Mouse (Mus musculus) limb, embryonic 13.5 days (tissue): ENCODE measurements around the gene Arl3. TPM values are rescaled to one million over a fixed set of nuclear protein-coding genes. Genes with fewer than 3 reads are reported as not detected.
"Not testable (repeated sequence)": the region's sequence is repeated elsewhere in the genome, so short reads cannot be mapped to it uniquely, and the experiment has no call there.

Source experiments
- ATAC-seq: fragments of 200-750 bp; cut with Nextera tagmentation; 2 replicates; pipeline ENCODE4 v1.8.0; 2017; ENCODE audit warnings: low read depth, moderate number of reproducible peaks, moderate TSS enrichment; ENCODE audit not compliant: low FRiP score
- H3K27ac ChIP-seq: fragments of 300-500 bp; sonication (generic); 2 replicates; pipeline ENCODE4 v1.5.1; 2015; ENCODE audit warnings: inconsistent platforms, mild to moderate bottlenecking, moderate library complexity
- H3K27me3 ChIP-seq: fragments of 300-500 bp; sonication (generic); 2 replicates; pipeline ENCODE4 v1.6.1; 2015; ENCODE audit warnings: mild to moderate bottlenecking, inconsistent platforms
- H3K36me3 ChIP-seq: fragments of 300-500 bp; sonication (generic); 2 replicates; pipeline ENCODE4 v1.6.1; 2015; ENCODE audit warnings: inconsistent platforms, mild to moderate bottlenecking, moderate library complexity
- H3K4me1 ChIP-seq: fragments of 300-500 bp; sonication (generic); 2 replicates; pipeline ENCODE4 v1.6.1; 2015; ENCODE audit warnings: inconsistent platforms
- H3K4me2 ChIP-seq: fragments of 300-500 bp; sonication (generic); replicated peaks from 2 replicates; pipeline ENCODE4 v1.6.1; 2015; ENCODE audit warnings: inconsistent platforms, mild to moderate bottlenecking, moderate library complexity
- H3K4me3 ChIP-seq: fragments of 300-500 bp; sonication (generic); 2 replicates; pipeline ENCODE4 v1.5.1; 2015; ENCODE audit warnings: moderate library complexity, mild to moderate bottlenecking, inconsistent platforms
- H3K9ac ChIP-seq: fragments of 300-500 bp; sonication (generic); 2 replicates; pipeline ENCODE4 v1.6.1; 2015; ENCODE audit warnings: mild to moderate bottlenecking, inconsistent platforms
- H3K9me3 ChIP-seq: fragments of 300-500 bp; sonication (generic); 2 replicates; pipeline ENCODE4 v1.6.1; 2016; ENCODE audit warnings: inconsistent platforms
- WGBS: fragments of 180-500 bp; shearing (Covaris S2); methylation state at CpG from one replicate; pipeline ENCODE4 v1.1.7; 2015; 5-methylcytosine and 5-hydroxymethylcytosine counted together
- polyA plus RNA-seq: library from polyadenylated mRNA; unstranded; fragments of >200 nt; fragmentation: Nextera tagmentation; extraction: Ambion mirVana; gene quantifications from 2 replicates; pipeline ENCODE4 v1.2.1, GENCODE M21; 2015

The Arl3 gene
- polyA plus RNA-seq, 1 experiment from 2014 or later, result 178 TPM

DNA sequence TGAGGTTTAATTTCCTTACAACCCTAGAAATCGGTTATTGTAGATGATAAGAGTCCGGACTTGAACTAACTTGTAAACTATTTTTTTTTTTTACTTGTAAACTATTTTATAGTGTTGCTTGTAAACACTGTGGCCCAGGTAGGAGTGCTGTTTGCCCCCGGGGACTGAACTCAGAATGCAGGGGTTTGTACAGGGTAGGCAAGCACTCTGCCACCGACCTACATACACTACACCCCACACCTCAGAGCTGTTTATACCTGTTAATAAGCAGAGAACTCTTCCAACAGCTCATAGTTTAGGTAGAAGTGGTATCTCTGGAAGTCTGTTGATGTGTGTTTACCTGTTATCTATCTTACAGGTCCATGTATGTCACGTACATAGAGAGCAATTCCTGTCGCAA lies 992 bp upstream of the Arl3 start:
- peak overlapping the region; percentile 84 for H3K4me3 ChIP-seq
- WGBS, result 31% methylated on average over 6 of the region's 6 CpGs
- no peaks in the 10 kb centered on the region for H3K9me3 ChIP-seq
- ATAC-seq, result no peak
- H3K36me3 ChIP-seq, result no peaks in the 10 kb centered on the region
- H3K27me3 ChIP-seq, result no peaks in the 10 kb centered on the region
- no peak overlapping the region for H3K27ac ChIP-seq
- H3K4me2 ChIP-seq, result peak overlapping the region; percentile 78
- peak overlapping the region; percentile 75 for H3K9ac ChIP-seq
- H3K4me1 ChIP-seq, result peaks cover 22% of the 10 kb centered on the region

- H3K4me1 ChIP-seq, result peaks cover 22% of the 10 kb centered on the region
- peaks cover 2% of the 10 kb centered on the region for H3K36me3 ChIP-seq
- H3K27me3 ChIP-seq, result no peaks in the 10 kb centered on the region
- 0% methylated on average over 16 of the region's 17 CpGs for WGBS
- peak overlapping the region; percentile 70; the same call in 1 of the 2 replicates for H3K27ac ChIP-seq
- peak overlapping the region; percentile 78 for H3K4me2 ChIP-seq
- no peaks in the 10 kb centered on the region for H3K9me3 ChIP-seq
- peak overlapping the region; percentile 84 for H3K4me3 ChIP-seq
- H3K9ac ChIP-seq, result peak overlapping the region; percentile 81
- ATAC-seq, result no peak
Measured at GRCm38 (mm10) chr19:46572548-46572947, 450 bp downstream of the Arl3 start.

DNA sequence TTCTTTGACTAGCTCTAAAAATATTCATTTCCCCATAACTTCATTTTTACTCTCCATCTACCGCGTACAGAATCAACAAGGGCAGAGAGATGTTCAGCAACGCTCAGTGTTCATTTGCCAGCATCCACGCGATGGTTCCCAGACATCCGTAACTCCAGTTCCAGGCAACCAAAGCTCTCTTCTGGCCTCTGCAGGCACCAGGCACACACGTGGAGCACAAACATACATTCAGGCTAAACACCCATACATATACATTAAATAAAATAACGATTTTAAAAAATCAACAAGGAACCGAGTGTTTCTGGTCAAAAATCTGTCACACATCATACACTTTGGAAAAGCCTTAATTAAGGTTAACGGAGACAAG lies 1.1 kb downstream of the Arl3 start:
- Histone ChIP-seq H3K36me3 (peaks cover 9% of the 10 kb centered on the region), H3K27ac (no peak overlapping the region), H3K9ac (peak overlapping the region; percentile 81), H3K27me3 (no peaks in the 10 kb centered on the region), H3K4me1 (peaks cover 22% of the 10 kb centered on the region), H3K4me3 (peak overlapping the region; percentile 84), H3K9me3 (no peaks in the 10 kb centered on the region), H3K4me2 (peak overlapping the region; percentile 78)
- ATAC-seq, result no peak
- WGBS, result 23% methylated on average over 10 of the region's 10 CpGs

DNA sequence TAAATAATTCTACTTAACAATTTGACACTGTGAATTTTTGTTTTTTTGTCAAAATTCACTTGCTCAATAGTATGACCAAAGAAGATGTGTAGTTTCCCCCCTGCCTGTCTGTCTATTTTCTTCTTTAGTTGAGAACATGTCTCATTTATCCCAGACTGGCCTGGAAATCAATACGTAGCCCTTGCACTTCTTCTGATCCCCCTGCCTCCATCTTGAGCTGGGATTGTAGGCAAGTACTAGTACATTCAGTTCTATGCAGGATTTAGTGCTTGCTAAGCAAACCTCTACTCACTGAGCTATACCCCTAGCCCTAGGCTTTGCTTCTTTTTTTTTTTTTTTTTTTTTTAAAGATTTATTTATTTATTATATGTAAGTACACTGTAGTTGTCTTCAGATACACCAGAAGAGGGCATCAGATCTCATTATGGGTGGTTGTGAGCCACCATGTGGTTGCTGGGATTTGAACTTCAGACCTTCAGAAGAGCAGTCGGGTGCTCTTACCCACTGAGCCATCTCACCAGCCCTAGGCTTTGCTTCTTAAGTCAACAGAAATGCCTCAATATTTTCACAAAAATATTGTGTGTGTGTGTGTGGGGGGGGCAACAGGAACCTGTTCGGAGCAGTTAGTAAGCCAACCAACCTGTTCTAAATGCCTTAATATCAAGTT lies 1.7 kb downstream of the Arl3 start:
- WGBS, result 88% methylated on average over 3 of the region's 3 CpGs
- Histone ChIP-seq H3K9ac (peak overlapping the region; percentile 81; the same call in 1 of the 2 replicates), H3K4me1 (peaks cover 22% of the 10 kb centered on the region), H3K4me3 (peak overlapping the region; percentile 84; the same call in 1 of the 2 replicates), H3K4me2 (peak overlapping the region; percentile 78)
- H3K27ac ChIP-seq, H3K27me3 ChIP-seq, H3K9me3 ChIP-seq, H3K36me3 ChIP-seq, ATAC-seq: not testable (repeated sequence)

- Histone ChIP-seq H3K4me3 (no peak overlapping the region), H3K27ac (no peak overlapping the region), H3K4me1 (peaks cover 2% of the 10 kb centered on the region; the same call in 1 of the 2 replicates), H3K36me3 (peaks cover 18% of the 10 kb centered on the region), H3K9ac (no peak overlapping the region), H3K9me3 (no peaks in the 10 kb centered on the region), H3K4me2 (no peak overlapping the region), H3K27me3 (no peaks in the 10 kb centered on the region)
- no peak for ATAC-seq
- 82% methylated on average over 14 of the region's 14 CpGs for WGBS
Measured at GRCm38 (mm10) chr19:46564043-46564462, 8.9 kb downstream of the Arl3 start.

DNA sequence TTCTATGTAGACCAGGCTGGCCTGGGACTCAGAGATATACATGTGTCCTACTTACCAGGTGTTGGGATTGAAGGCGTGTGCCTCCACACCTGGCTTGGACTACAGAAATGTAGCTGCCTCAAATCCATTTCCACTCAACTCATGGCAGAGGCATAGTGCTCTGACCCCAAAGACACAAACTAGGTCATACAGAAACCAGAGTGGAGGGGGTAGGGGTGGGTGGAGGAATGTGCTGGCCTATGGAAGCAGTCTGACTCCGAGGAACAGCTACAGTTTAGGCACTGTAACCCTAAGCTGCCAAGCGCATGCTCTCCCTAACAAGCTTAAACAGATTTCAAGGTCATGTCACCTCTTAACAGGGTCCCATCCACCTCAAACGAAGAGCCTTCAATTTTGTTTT lies 9.4 kb downstream of the Arl3 start:
- Histone ChIP-seq H3K36me3 (peaks cover 18% of the 10 kb centered on the region), H3K27ac (no peak overlapping the region), H3K27me3 (no peaks in the 10 kb centered on the region), H3K9me3 (no peaks in the 10 kb centered on the region), H3K4me2 (no peak overlapping the region), H3K4me1 (peaks cover 7% of the 10 kb centered on the region; the same call in 1 of the 2 replicates), H3K4me3 (no peak overlapping the region), H3K9ac (no peak overlapping the region)
- 79% methylated on average over 4 of the region's 4 CpGs for WGBS
- no peak for ATAC-seq

DNA sequence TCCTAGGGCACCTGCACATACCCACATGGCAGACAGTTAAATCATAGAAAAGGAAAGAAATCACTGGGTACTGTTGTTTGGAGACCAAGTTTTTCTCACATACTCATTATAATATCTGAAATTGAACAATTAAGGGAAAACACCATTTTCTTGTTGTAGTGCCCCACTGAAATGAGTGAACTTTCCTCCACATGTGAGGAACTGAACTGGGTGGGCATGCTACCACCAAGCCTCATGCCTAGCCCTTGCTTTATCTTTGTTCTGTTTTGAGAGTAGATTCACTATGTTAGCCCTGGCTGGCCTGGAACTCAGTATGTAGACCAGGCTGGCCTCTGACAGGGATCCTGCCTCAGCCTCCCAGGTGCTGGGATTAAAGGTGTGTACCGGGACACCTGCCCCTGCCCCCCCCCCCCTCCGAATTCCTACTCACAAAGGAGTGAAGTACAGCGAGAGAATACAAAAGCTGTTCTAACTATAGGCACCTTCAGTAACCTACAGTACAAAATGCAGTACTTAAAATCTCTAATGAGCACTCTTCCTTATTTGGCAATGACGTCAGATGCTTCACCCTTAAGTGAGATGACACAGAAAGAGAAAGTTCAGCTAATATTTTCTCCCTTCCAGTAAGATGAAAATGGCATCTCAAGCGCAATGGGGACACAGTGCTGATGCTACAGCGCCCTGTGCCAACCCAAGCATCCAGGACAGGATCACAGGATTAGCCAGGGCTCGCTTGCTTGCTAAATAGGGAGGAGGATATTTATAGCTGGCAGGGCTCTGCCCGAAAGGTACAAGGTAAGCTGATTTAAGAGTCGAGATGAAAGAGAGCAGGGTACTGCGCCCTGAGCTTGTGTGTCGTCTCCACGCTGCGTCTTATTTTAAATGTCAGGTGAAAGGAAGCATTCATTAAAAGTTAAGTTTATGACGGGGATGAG lies 10.2 kb downstream of the Arl3 start:
- 84% methylated on average over 14 of the region's 14 CpGs for WGBS
- H3K4me2 ChIP-seq, result no peak overlapping the region
- no peak for ATAC-seq

DNA sequence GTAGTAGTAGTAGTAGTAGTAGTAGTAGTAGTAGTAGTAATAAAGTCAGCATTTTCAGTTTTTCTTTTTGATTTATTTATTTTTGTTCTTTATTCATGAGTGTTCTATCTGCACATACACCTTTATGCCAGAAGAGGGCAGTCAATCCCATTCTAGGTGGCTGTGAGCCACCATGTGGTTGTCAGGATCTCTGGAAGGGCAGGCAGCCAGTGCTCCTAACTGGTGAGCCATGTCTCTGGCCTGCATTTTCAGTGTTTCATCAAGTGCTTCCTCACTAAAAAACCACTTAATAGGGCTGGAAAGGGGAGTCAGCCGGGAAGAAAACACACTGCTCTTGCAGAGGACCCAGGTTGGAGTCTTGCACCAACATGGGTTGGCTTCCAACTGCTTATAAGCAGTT lies 10.9 kb downstream of the Arl3 start:
- no peaks in the 10 kb centered on the region for H3K27me3 ChIP-seq
- no peaks in the 10 kb centered on the region for H3K9me3 ChIP-seq
- no peak overlapping the region for H3K4me2 ChIP-seq
- H3K36me3 ChIP-seq, result peaks cover 22% of the 10 kb centered on the region
- no peak overlapping the region for H3K4me3 ChIP-seq
- no peak overlapping the region for H3K9ac ChIP-seq
- no peak for ATAC-seq
- peaks cover 9% of the 10 kb centered on the region; the same call in 1 of the 2 replicates for H3K4me1 ChIP-seq
- no peak overlapping the region for H3K27ac ChIP-seq
- 29% methylated on average over 1 of the region's 1 CpGs for WGBS

More for the DNA sequence above, 10.2 kb downstream of the Arl3 start:
- no peak overlapping the region for H3K27ac ChIP-seq
- H3K9me3 ChIP-seq, result no peaks in the 10 kb centered on the region
- H3K9ac ChIP-seq, result no peak overlapping the region
- H3K4me3 ChIP-seq, result no peak overlapping the region
- H3K27me3 ChIP-seq, result no peaks in the 10 kb centered on the region
- peaks cover 22% of the 10 kb centered on the region for H3K36me3 ChIP-seq
- H3K4me1 ChIP-seq, result peaks cover 9% of the 10 kb centered on the region; the same call in 1 of the 2 replicates

- Histone ChIP-seq H3K27me3 (no peaks in the 10 kb centered on the region), H3K4me2 (peak overlapping the region; percentile 27; the same call in 1 of the 2 replicates), H3K4me1 (peaks cover 11% of the 10 kb centered on the region; the same call in 1 of the 2 replicates), H3K9ac (no peak overlapping the region), H3K4me3 (no peak overlapping the region), H3K27ac (no peak overlapping the region), H3K36me3 (peaks cover 45% of the 10 kb centered on the region), H3K9me3 (no peaks in the 10 kb centered on the region)
- WGBS, result 42% methylated on average over 12 of the region's 12 CpGs
- no peak for ATAC-seq
Measured at GRCm38 (mm10) chr19:46558631-46559030, 14.4 kb downstream of the Arl3 start.

DNA sequence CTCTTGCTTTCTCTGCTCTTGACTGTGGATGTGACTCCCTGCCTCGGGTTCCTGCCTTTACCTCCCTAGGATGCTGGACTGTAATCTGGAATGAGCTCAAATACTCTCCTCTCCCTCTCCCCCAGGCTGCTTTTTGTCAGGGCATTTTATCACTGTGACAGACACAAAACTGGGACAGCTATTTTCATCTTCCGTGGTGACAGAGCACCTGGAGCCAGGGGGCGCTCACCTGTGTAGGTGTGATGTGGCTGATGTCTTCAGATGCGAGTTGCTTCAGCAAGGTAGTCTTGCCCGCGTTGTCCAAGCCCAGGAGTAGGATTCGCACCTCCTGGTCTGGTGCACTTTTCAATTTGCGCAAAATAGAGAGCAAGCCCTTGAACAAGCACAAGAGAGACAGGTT lies 15.0 kb downstream of the Arl3 start:
- Histone ChIP-seq H3K4me3 (no peak overlapping the region), H3K9me3 (no peaks in the 10 kb centered on the region), H3K4me1 (peaks cover 14% of the 10 kb centered on the region), H3K27ac (no peak overlapping the region), H3K4me2 (no peak overlapping the region), H3K27me3 (no peaks in the 10 kb centered on the region), H3K9ac (no peak overlapping the region), H3K36me3 (peaks cover 50% of the 10 kb centered on the region)
- ATAC-seq, result no peak
- 76% methylated on average over 8 of the region's 8 CpGs for WGBS

DNA sequence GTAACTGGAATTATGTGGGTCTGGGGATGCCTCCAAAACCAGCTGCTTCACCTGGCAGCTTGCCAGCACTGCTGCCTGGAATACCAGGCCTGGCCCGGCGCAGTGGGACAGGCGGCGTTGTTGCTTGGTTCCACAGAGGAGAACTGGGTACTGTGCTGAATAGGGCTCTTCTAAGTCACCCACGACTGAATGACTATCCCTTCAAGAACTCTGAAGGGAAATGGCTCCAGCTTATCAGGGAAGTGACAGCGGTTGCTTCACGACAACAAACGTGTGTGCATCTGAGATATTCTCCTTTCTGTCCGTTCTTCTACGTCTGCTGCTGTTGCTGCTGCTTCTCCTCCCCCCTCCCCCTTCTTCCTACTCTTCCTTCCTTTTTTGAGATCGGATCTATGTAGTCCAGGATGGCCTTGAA lies 19.4 kb downstream of the Arl3 start:
- no peak overlapping the region for H3K27ac ChIP-seq
- no peak overlapping the region for H3K4me3 ChIP-seq
- H3K4me2 ChIP-seq, result no peak overlapping the region
- peaks cover 72% of the 10 kb centered on the region for H3K36me3 ChIP-seq
- H3K9me3 ChIP-seq, result no peaks in the 10 kb centered on the region
- no peak overlapping the region for H3K9ac ChIP-seq
- ATAC-seq, result no peak; the same call in 1 of the 2 replicates
- WGBS, result 72% methylated on average over 11 of the region's 11 CpGs
- no peaks in the 10 kb centered on the region for H3K27me3 ChIP-seq
- H3K4me1 ChIP-seq, result peaks cover 7% of the 10 kb centered on the region; the same call in 1 of the 2 replicates

GRCm38 (mm10) chr19:46552496-46552895 lies 20.5 kb downstream of the Arl3 start:
- no peak for ATAC-seq
- Histone ChIP-seq H3K9ac (no peak overlapping the region), H3K4me2 (no peak overlapping the region), H3K9me3 (no peaks in the 10 kb centered on the region), H3K27ac (no peak overlapping the region), H3K36me3 (peaks cover 76% of the 10 kb centered on the region), H3K27me3 (no peaks in the 10 kb centered on the region), H3K4me1 (peaks cover 6% of the 10 kb centered on the region; the same call in 1 of the 2 replicates), H3K4me3 (no peak overlapping the region)
- WGBS, result 86% methylated on average over 3 of the region's 4 CpGs
